Mouse (Mus musculus) kidney, embryonic 16.5 days (tissue): ENCODE results near the gene Dio1. TPM values are rescaled to one million over a fixed set of nuclear protein-coding genes. Genes with fewer than 3 reads are reported as not detected.

Experiments
- ATAC-seq: fragments of 200-750 bp; cut with Nextera tagmentation; 2 replicates; pipeline ENCODE4 v1.8.0; 2017; ENCODE audit warnings: moderate TSS enrichment; ENCODE audit not compliant: low FRiP score, low TSS enrichment
- H3K27ac ChIP-seq: fragments of 300-500 bp; sonication (generic); 2 replicates; pipeline ENCODE4 v1.5.1; 2014; ENCODE audit warnings: low read length
- H3K27me3 ChIP-seq: fragments of 300-500 bp; sonication (generic); 2 replicates; pipeline ENCODE4 v1.6.1; 2014; ENCODE audit warnings: low read length, control low read depth, mixed read lengths; ENCODE audit not compliant: insufficient read depth
- H3K36me3 ChIP-seq: fragments of 300-500 bp; sonication (generic); 2 replicates; pipeline ENCODE4 v1.6.1; 2014; ENCODE audit warnings: low read length, control low read depth, mixed read lengths; ENCODE audit not compliant: insufficient read depth
- H3K4me1 ChIP-seq: fragments of 300-500 bp; sonication (generic); 2 replicates; pipeline ENCODE4 v1.6.1; 2014; ENCODE audit warnings: low read length, control low read depth, mixed read lengths; ENCODE audit not compliant: insufficient read depth
- H3K4me2 ChIP-seq: fragments of 300-500 bp; sonication (generic); replicated peaks from 2 replicates; pipeline ENCODE4 v1.6.1; 2014; ENCODE audit warnings: low read depth, low read length
- H3K4me3 ChIP-seq: fragments of 300-500 bp; sonication (generic); 2 replicates; pipeline ENCODE4 v1.5.1; 2014; ENCODE audit warnings: mild to moderate bottlenecking, low read length
- H3K9ac ChIP-seq: fragments of 300-500 bp; sonication (generic); replicated peaks from 2 replicates; pipeline ENCODE4 v1.6.1; 2014; ENCODE audit warnings: low read length
- H3K9me3 ChIP-seq: fragments of 300-500 bp; sonication (generic); 2 replicates; pipeline ENCODE4 v1.6.1; 2016; ENCODE audit warnings: low read length, control low read depth
- WGBS: fragments of 180-500 bp; shearing (Covaris S2); extraction: QIAGEN DNeasy Blood & Tissue Kit; methylation state at CpG from one replicate; pipeline ENCODE4 v1.1.7; 2014; 5-methylcytosine and 5-hydroxymethylcytosine counted together
- polyA plus RNA-seq: library from polyadenylated mRNA; unstranded; fragments of >200 nt; fragmentation: Nextera tagmentation; extraction: Ambion mirVana; gene quantifications from 2 replicates; pipeline ENCODE4 v1.2.1, GENCODE M21; 2015

The Dio1 gene
- polyA plus RNA-seq, 1 experiment from 2014 or later, result 0.47 TPM

GRCm38 (mm10) chr4:107286386-107286785 lies 20.6 kb downstream of the Dio1 start:
- 93% methylated on average over 8 of the region's 8 CpGs for WGBS
- H3K27ac ChIP-seq, result no peak overlapping the region
- no peaks in the 10 kb centered on the region for H3K4me1 ChIP-seq
- ATAC-seq, result no peak
- H3K4me2 ChIP-seq, result no peak overlapping the region
- no peak overlapping the region for H3K9ac ChIP-seq
- no peaks in the 10 kb centered on the region for H3K27me3 ChIP-seq
- H3K36me3 ChIP-seq, result no peaks in the 10 kb centered on the region
- H3K4me3 ChIP-seq, result no peak overlapping the region
- no peaks in the 10 kb centered on the region for H3K9me3 ChIP-seq

- H3K9ac ChIP-seq, result no peak overlapping the region
- H3K4me1 ChIP-seq, result no peaks in the 10 kb centered on the region
- H3K36me3 ChIP-seq, result no peaks in the 10 kb centered on the region
- H3K27me3 ChIP-seq, result no peaks in the 10 kb centered on the region
- H3K4me2 ChIP-seq, result no peak overlapping the region
- H3K27ac ChIP-seq, result no peak overlapping the region
- no peaks in the 10 kb centered on the region for H3K9me3 ChIP-seq
- WGBS, result 40% methylated on average over 3 of the region's 3 CpGs
- H3K4me3 ChIP-seq, result no peak overlapping the region
- no peak for ATAC-seq
Measured at GRCm38 (mm10) chr4:107285446-107286200, 21.3 kb downstream of the Dio1 start.

GRCm38 (mm10) chr4:107280843-107281475 lies 26.0 kb downstream of the Dio1 start:
- ATAC-seq, result no peak
- 77% methylated on average over 7 of the region's 7 CpGs for WGBS
- H3K27ac ChIP-seq, result no peak overlapping the region

GRCm38 (mm10) chr4:107278188-107278707 lies 28.7 kb downstream of the Dio1 start:
- Histone ChIP-seq H3K9me3 (no peaks in the 10 kb centered on the region), H3K4me1 (peaks cover 5% of the 10 kb centered on the region; the same call in 1 of the 2 replicates)
- 27% methylated on average over 8 of the region's 8 CpGs for WGBS

More at GRCm38 (mm10) chr4:107280843-107281475, 26.0 kb downstream of the Dio1 start:
- H3K9ac ChIP-seq, result no peak overlapping the region
- peaks cover 5% of the 10 kb centered on the region; the same call in 1 of the 2 replicates for H3K4me1 ChIP-seq
- no peak overlapping the region for H3K4me2 ChIP-seq
- H3K36me3 ChIP-seq, result 0 out of 2 replicates have a peak, but pooled peaks cover 5% of the 10 kb centered on the region
- no peaks in the 10 kb centered on the region for H3K27me3 ChIP-seq
- no peak overlapping the region for H3K4me3 ChIP-seq
- no peaks in the 10 kb centered on the region for H3K9me3 ChIP-seq

GRCm38 (mm10) chr4:107274511-107274910 lies 32.5 kb downstream of the Dio1 start:
- WGBS, result 71% methylated on average over 5 of the region's 5 CpGs
- H3K27me3 ChIP-seq, result no peaks in the 10 kb centered on the region

More at GRCm38 (mm10) chr4:107278188-107278707, 28.7 kb downstream of the Dio1 start:
- Histone ChIP-seq H3K36me3 (0 out of 2 replicates have a peak, but pooled peaks cover 5% of the 10 kb centered on the region), H3K27ac (no peak overlapping the region), H3K27me3 (no peaks in the 10 kb centered on the region), H3K4me3 (no peak overlapping the region), H3K4me2 (no peak overlapping the region), H3K9ac (no peak overlapping the region)
- ATAC-seq, result no peak

GRCm38 (mm10) chr4:107273683-107274082 lies 33.3 kb downstream of the Dio1 start:
- ATAC-seq, result no peak
- 67% methylated on average over 4 of the region's 4 CpGs for WGBS
- Histone ChIP-seq H3K4me1 (peaks cover 5% of the 10 kb centered on the region; the same call in 1 of the 2 replicates), H3K4me2 (no peak overlapping the region), H3K36me3 (no peaks in the 10 kb centered on the region), H3K9me3 (no peaks in the 10 kb centered on the region), H3K4me3 (no peak overlapping the region), H3K27ac (no peak overlapping the region), H3K27me3 (no peaks in the 10 kb centered on the region), H3K9ac (no peak overlapping the region)

More at GRCm38 (mm10) chr4:107274511-107274910, 32.5 kb downstream of the Dio1 start:
- Histone ChIP-seq H3K36me3 (no peaks in the 10 kb centered on the region), H3K27ac (no peak overlapping the region), H3K9ac (no peak overlapping the region), H3K4me3 (no peak overlapping the region), H3K4me1 (peaks cover 5% of the 10 kb centered on the region; the same call in 1 of the 2 replicates), H3K9me3 (no peaks in the 10 kb centered on the region), H3K4me2 (no peak overlapping the region)
- ATAC-seq, result no peak

- Histone ChIP-seq H3K27me3 (no peaks in the 10 kb centered on the region), H3K4me2 (no peak overlapping the region), H3K9me3 (peaks cover 2% of the 10 kb centered on the region; the same call in 1 of the 2 replicates), H3K36me3 (peaks cover 9% of the 10 kb centered on the region; the same call in 1 of the 2 replicates), H3K9ac (no peak overlapping the region), H3K4me1 (no peaks in the 10 kb centered on the region), H3K27ac (no peak overlapping the region), H3K4me3 (no peak overlapping the region)
- ATAC-seq, result no peak
- 49% methylated on average over 4 of the region's 4 CpGs for WGBS
Measured at GRCm38 (mm10) chr4:107260001-107260400, 47.0 kb downstream of the Dio1 start.

GRCm38 (mm10) chr4:107254414-107254813 lies 52.6 kb downstream of the Dio1 start:
- Histone ChIP-seq H3K36me3 (no peaks in the 10 kb centered on the region), H3K4me1 (peaks cover 24% of the 10 kb centered on the region), H3K27me3 (no peaks in the 10 kb centered on the region), H3K9ac (peak overlapping the region; percentile 91), H3K4me2 (peak overlapping the region; percentile 67), H3K4me3 (peak overlapping the region; percentile 63), H3K27ac (0 out of 2 replicates have a peak overlapping the region, but pooled peaks have one; percentile 81), H3K9me3 (no peaks in the 10 kb centered on the region)
- 13% methylated on average over 3 of the region's 3 CpGs for WGBS
- no peak for ATAC-seq

GRCm38 (mm10) chr4:107253125-107254091 lies 53.6 kb downstream of the Dio1 start, which contains the start of the genes Lrrc42 and Hspb11:
TSS of gene Lrrc42 (minus strand) at chr4:107253532.
TSS of gene Hspb11 (plus strand) at chr4:107253593.
- Histone ChIP-seq H3K9ac (peak within 1 kb of the TSS; percentile 91), H3K27ac (peak within 1 kb of the TSS; percentile 81), H3K4me3 (peak within 1 kb of the TSS; percentile 63), H3K36me3 (no peaks in the 10 kb centered on the region), H3K9me3 (no peaks in the 10 kb centered on the region), H3K4me2 (peak within 1 kb of the TSS; percentile 70), H3K4me1 (peaks cover 26% of the 10 kb centered on the region), H3K27me3 (no peaks in the 10 kb centered on the region)
- under 1% methylated on average over 81 of the region's 101 CpGs for WGBS
- ATAC-seq, result peak; percentile 98
